Comparison of ENCODE assay signal across 21 mouse cellular contexts in the genomic region with DNA sequence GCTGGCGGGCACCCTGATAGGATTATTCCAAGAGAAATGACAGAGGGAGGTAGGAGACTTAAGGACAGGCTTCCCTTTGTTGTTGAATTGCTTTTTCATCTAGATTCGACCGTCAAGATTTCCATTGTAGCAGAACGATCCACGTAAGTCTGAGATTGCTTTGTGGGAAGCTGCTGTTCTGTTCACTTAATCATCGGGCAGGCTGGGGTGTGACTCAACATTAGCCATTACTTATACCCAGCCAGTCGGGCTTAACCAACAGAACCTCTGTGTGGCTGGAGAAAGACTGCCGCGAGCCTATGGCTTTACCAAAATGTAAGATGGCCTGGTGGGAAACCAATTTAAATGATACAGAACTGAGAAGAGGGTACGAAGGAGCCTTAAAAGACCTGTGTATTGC.
DNase-seq lines count a peak whose midpoint lies in the region; ATAC-seq lines count a peak whose summit lies in the region.
"Had no signal": no experiment of that assay in that cellular context is flagged by ENCODE, and none has a peak within 500 bp of the region (broad histone marks: within the 10 kb centered on the region; RNA-seq: fewer than 3 reads in every experiment).

No protein-coding gene starts in this region.

- no peaks in the 10 kb centered on the region for H3K9me3 ChIP-seq in forebrain, embryonic 10.5 days
- H3K9me3 ChIP-seq in forebrain, embryonic 16.5 days (ENCODE audit: control insufficient read depth, low read length) = no peaks in the 10 kb centered on the region
- no peaks in the 10 kb centered on the region for H3K9me3 ChIP-seq in heart, embryonic 13.5 days
- H3K9me3 ChIP-seq in heart, embryonic 10.5 days = no peaks in the 10 kb centered on the region
- H3K9me3 ChIP-seq in embryonic facial prominence, embryonic 10.5 days = no peaks in the 10 kb centered on the region
- H3K9me3 ChIP-seq: forebrain, embryonic 12.5 days; heart, embryonic 12.5 days; hindbrain, embryonic 15.5 days; intestine, embryonic 15.5 days; neural tube, embryonic 12.5 days had no signal

- peak overlapping the region; percentile 4; the same call in 1 of the 2 replicates for H3K27ac ChIP-seq in forebrain, embryonic 10.5 days
- no peak overlapping the region for H3K27ac ChIP-seq in forebrain, embryonic 16.5 days (ENCODE audit: low read length)
- H3K27ac ChIP-seq in heart, embryonic 13.5 days (replicated peaks) = no peak overlapping the region
- H3K27ac ChIP-seq in heart, embryonic 10.5 days = no peak overlapping the region; the same call in 1 of the 2 replicates
- no peak overlapping the region; the same call in 1 of the 2 replicates for H3K27ac ChIP-seq in embryonic facial prominence, embryonic 10.5 days (replicated peaks)
- H3K27ac ChIP-seq: forebrain, embryonic 12.5 days; hindbrain, embryonic 15.5 days; intestine, embryonic 15.5 days; neural tube, embryonic 12.5 days had no signal

- no peak overlapping the region for H3K9ac ChIP-seq in forebrain, embryonic 16.5 days (replicated peaks; ENCODE audit: low read depth, low read length)
- H3K9ac ChIP-seq in heart, embryonic 13.5 days = 0 out of 2 replicates have a peak overlapping the region, but pooled peaks have one; percentile 14
- H3K9ac ChIP-seq: forebrain, embryonic 12.5 days; heart, embryonic 12.5 days; hindbrain, embryonic 15.5 days; intestine, embryonic 15.5 days; neural tube, embryonic 12.5 days had no signal

- H3K4me1 ChIP-seq in forebrain, embryonic 10.5 days = peaks cover 89% of the 10 kb centered on the region
- peaks cover 9% of the 10 kb centered on the region for H3K4me1 ChIP-seq in forebrain, embryonic 16.5 days (replicated peaks; ENCODE audit: control insufficient read depth, insufficient read depth, low read length)
- peaks cover 89% of the 10 kb centered on the region for H3K4me1 ChIP-seq in heart, embryonic 13.5 days
- peaks cover 77% of the 10 kb centered on the region for H3K4me1 ChIP-seq in heart, embryonic 10.5 days
- H3K4me1 ChIP-seq in embryonic facial prominence, embryonic 10.5 days = peaks cover 86% of the 10 kb centered on the region

- H3K36me3 ChIP-seq in forebrain, embryonic 10.5 days (replicated peaks) = peaks cover 23% of the 10 kb centered on the region
- no peaks in the 10 kb centered on the region for H3K36me3 ChIP-seq in forebrain, embryonic 16.5 days (ENCODE audit: control insufficient read depth, insufficient read depth)
- peaks cover 19% of the 10 kb centered on the region; the same call in 1 of the 2 replicates for H3K36me3 ChIP-seq in heart, embryonic 13.5 days
- H3K36me3 ChIP-seq in heart, embryonic 10.5 days = peaks cover 9% of the 10 kb centered on the region
- no peaks in the 10 kb centered on the region for H3K36me3 ChIP-seq in embryonic facial prominence, embryonic 10.5 days (replicated peaks)
- H3K36me3 ChIP-seq: forebrain, embryonic 12.5 days; hindbrain, embryonic 15.5 days; intestine, embryonic 15.5 days; neural tube, embryonic 12.5 days had no signal

- H3K4me3 ChIP-seq in forebrain, embryonic 10.5 days = no peak overlapping the region
- no peak overlapping the region for H3K4me3 ChIP-seq in forebrain, embryonic 16.5 days (replicated peaks; ENCODE audit: low read length)
- no peak overlapping the region for H3K4me3 ChIP-seq in heart, embryonic 13.5 days
- no peak overlapping the region for H3K4me3 ChIP-seq in heart, embryonic 10.5 days
- H3K4me3 ChIP-seq in embryonic facial prominence, embryonic 10.5 days = no peak overlapping the region
- H3K4me3 ChIP-seq: forebrain, embryonic 12.5 days; heart, embryonic 12.5 days; hindbrain, embryonic 15.5 days; intestine, embryonic 15.5 days; neural tube, embryonic 12.5 days had no signal

- no peak for ATAC-seq in forebrain, embryonic 16.5 days
- no peak for ATAC-seq in heart, embryonic 13.5 days (ENCODE audit: extremely low read depth, insufficient number of reproducible peaks, low FRiP score, low TSS enrichment)
- ATAC-seq: activated CD4-positive, CD25-positive, alpha-beta regulatory T cell, adult 4 months; CD4-positive, CD25-positive, alpha-beta regulatory T cell, adult 4 months; intestine, embryonic 15.5 days had no signal

- H3K4me2 ChIP-seq in forebrain, embryonic 16.5 days (ENCODE audit: low read length) = no peak overlapping the region
- H3K4me2 ChIP-seq in heart, embryonic 13.5 days = no peak overlapping the region
- H3K4me2 ChIP-seq: forebrain, embryonic 12.5 days; heart, embryonic 12.5 days; hindbrain, embryonic 15.5 days; intestine, embryonic 15.5 days; neural tube, embryonic 12.5 days had no signal

- 56% methylated on average over 10 of the region's 10 CpGs for WGBS in forebrain, embryonic 10.5 days
- 56% methylated on average over 10 of the region's 10 CpGs for WGBS in forebrain, embryonic 16.5 days
- 64% methylated on average over 10 of the region's 10 CpGs for WGBS in heart, embryonic 13.5 days
- 62% methylated on average over 10 of the region's 10 CpGs for WGBS in heart, embryonic 10.5 days
- WGBS in embryonic facial prominence, embryonic 10.5 days = 73% methylated on average over 10 of the region's 10 CpGs

- DNase-seq in forebrain, embryonic 10.5 days (ENCODE audit: extremely low spot score, low spot score) = no peak
- no peak for DNase-seq in heart, embryonic 10.5 days (ENCODE audit: low spot score)
- DNase-seq in 3134 (ENCODE audit: extremely low read depth, insufficient read length, low spot score) (peak; percentile 70), adipocyte (ENCODE audit: low spot score) (peak; percentile 15)
- DNase-seq in urinary bladder, postnatal 25 days (ENCODE audit: low spot score) = no peak
- no peak for DNase-seq in embryonic facial prominence, embryonic 10.5 days (ENCODE audit: low spot score)
- DNase-seq: adrenal gland, postnatal 10 days; cerebellum, adult 9-11 months; kidney, adult 9 months; kidney, postnatal 14 days; lung, postnatal 4 days; retina, postnatal 1 day had no signal

- H3K27me3 ChIP-seq in forebrain, embryonic 10.5 days (ENCODE audit: poor library complexity, severe bottlenecking) = no peaks in the 10 kb centered on the region
- no peaks in the 10 kb centered on the region for H3K27me3 ChIP-seq in forebrain, embryonic 16.5 days (replicated peaks; ENCODE audit: control insufficient read depth, insufficient read depth, low read length)
- H3K27me3 ChIP-seq in heart, embryonic 13.5 days (replicated peaks) = no peaks in the 10 kb centered on the region
- H3K27me3 ChIP-seq in heart, embryonic 10.5 days (ENCODE audit: insufficient read depth, poor library complexity, severe bottlenecking) = no peaks in the 10 kb centered on the region
- no peaks in the 10 kb centered on the region for H3K27me3 ChIP-seq in embryonic facial prominence, embryonic 10.5 days (replicated peaks; ENCODE audit: low read depth, poor library complexity, severe bottlenecking)
- H3K27me3 ChIP-seq: forebrain, embryonic 12.5 days; heart, embryonic 12.5 days; hindbrain, embryonic 15.5 days; intestine, embryonic 15.5 days; neural tube, embryonic 12.5 days had no signal

Comparison
In these comparisons a context has a peak if more than half of its experiments do, and no peak if none do; other contexts are left out.
1. DNase-seq: peak in 3134 (single experiment) and adipocyte (single experiment); none in forebrain, embryonic 10.5 days (single experiment), heart, embryonic 10.5 days (single experiment), urinary bladder, postnatal 25 days (single experiment) and embryonic facial prominence, embryonic 10.5 days (single experiment).